Mouse (Mus musculus) G1E (cell line): ENCODE data around the gene Dlx3. TPM values are rescaled to one million over a fixed set of nuclear protein-coding genes. Genes with fewer than 3 reads are reported as not detected.

Experiments used
- ATAC-seq: 2 replicates; pipeline ENCODE4 v1.8.0; 2016; ENCODE audit warnings: mild to moderate bottlenecking; ENCODE audit not compliant: insufficient number of reproducible peaks, poor library complexity, low FRiP score, severe bottlenecking; ENCODE audit errors: extremely low read depth
- DNase-seq: peaks from one replicate; pipeline ENCODE4 v3.0.0; 2012; ENCODE audit warnings: low spot score
- H3K27me3 ChIP-seq: 2 replicates; pipeline ENCODE4 v1.6.1; 2012; ENCODE audit warnings: mild to moderate bottlenecking, low read length, inconsistent platforms; ENCODE audit not compliant: insufficient read depth
- H3K36me3 ChIP-seq: replicated peaks from 2 replicates; pipeline ENCODE3; 2012; ENCODE audit warnings: mild to moderate bottlenecking, inconsistent platforms
- H3K4me1 ChIP-seq: 2 replicates; pipeline ENCODE4 v1.6.1; 2012; ENCODE audit warnings: low read depth, low read length, inconsistent platforms, mixed read lengths; ENCODE audit not compliant: insufficient read depth
- H3K4me3 ChIP-seq: 2 replicates; pipeline ENCODE4 v1.5.1; 2012; ENCODE audit warnings: low read depth, mild to moderate bottlenecking, inconsistent platforms, low read length, moderate library complexity, mixed read lengths
- H3K9me3 ChIP-seq: replicated peaks from 2 replicates; pipeline ENCODE4 v1.6.1; 2012; ENCODE audit warnings: inconsistent platforms
- CTCF ChIP-seq: IDR thresholded peaks from 2 replicates; pipeline ENCODE4 v1.5.1; 2012; ENCODE audit warnings: low read depth, low read length, inconsistent platforms, mixed read lengths
- GATA1 ChIP-seq: IDR thresholded peaks from 2 replicates; pipeline ENCODE4 v1.6.1; 2012; ENCODE audit warnings: borderline replicate concordance, low read length, inconsistent platforms, mixed read lengths
- GATA2 ChIP-seq: IDR thresholded peaks from 2 replicates; pipeline ENCODE4 v1.6.1; 2012; ENCODE audit warnings: low read depth, low read length, inconsistent platforms, borderline replicate concordance
- POLR2AphosphoS5 ChIP-seq: IDR thresholded peaks from 2 replicates; pipeline ENCODE4 v1.6.1; 2012; ENCODE audit warnings: low read depth, low read length, inconsistent platforms; ENCODE audit not compliant: insufficient replicate concordance
- TAL1 ChIP-seq: conservative IDR thresholded peaks from 2 replicates; pipeline ENCODE4 v1.6.1; 2012; ENCODE audit warnings: low read depth, low read length, inconsistent platforms, mixed read lengths
- polyA plus RNA-seq: library from polyadenylated mRNA; stranded (reverse); fragments of >175 nt; gene quantifications from 2 replicates; pipeline ENCODE4 v1.2.3, GENCODE M21; 2012
- total RNA-seq, 2 experiments: library from RNA; stranded (forward) in 1 of 2; stranded (reverse) in 1 of 2; fragments of 200-1000 nt in 1 of 2; fragments of >200 nt in 1 of 2; fragmentation: Nextera tagmentation in 1 of 2; gene quantifications; 2 replicates each; pipeline ENCODE4 v1.2.3; 2014 to 2017

Gene Dlx3
- total and polyA plus RNA-seq, 3 experiments, result 0.11 TPM; not detected in 2

DNA sequence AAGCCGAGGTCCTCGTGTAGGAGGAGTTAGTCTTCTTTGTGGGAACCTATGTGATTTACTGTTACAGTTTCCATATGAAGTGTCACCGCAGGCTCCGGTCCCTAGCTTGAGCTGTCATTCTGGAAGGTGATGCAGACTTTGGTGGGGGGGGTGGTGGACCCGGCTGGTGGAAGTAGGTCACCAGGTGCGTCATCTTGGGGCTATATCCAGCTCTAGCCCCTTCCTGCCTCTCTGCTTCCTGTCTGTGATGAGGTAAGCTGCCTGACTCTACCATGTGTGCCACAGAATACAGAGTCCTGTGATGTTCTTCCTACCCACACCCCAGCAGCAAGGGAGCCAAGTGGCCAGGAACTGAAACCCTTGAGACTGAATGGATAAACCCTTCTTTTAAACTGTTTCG is 37.0 kb upstream of the Dlx3 start:
- H3K9me3 ChIP-seq, result no peaks in the 10 kb centered on the region
- TF ChIP-seq TAL1, result no peak
- DNase-seq (no peak), ATAC-seq (no peak)
- no peaks in the 10 kb centered on the region for H3K36me3 ChIP-seq
- H3K27me3 ChIP-seq, result peaks cover 20% of the 10 kb centered on the region
- H3K4me1 ChIP-seq, result no peaks in the 10 kb centered on the region
- H3K4me3 ChIP-seq, result no peak overlapping the region

DNA sequence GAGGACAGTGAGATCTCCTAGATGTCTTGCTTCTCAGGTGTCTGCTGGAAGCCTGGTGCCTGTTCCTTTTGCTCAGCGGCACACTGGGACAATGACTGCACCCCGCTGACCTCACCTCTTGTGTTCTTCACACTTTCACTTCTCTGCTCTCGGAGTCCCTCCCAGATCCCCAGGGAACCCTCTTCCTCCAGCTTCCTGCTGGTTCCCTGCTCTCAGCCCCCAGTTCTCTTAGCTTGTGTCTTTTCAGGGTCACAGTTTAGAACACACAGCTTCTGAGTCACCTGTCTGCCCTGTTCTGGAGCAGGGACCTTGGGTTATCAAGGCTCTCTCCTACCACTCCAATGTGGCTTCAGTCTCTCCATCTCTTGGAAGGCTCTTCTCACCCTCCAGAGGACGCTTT is 35.7 kb upstream of the Dlx3 start:
- DNase-seq (no peak), ATAC-seq (no peak)
- Histone ChIP-seq H3K4me1 (no peaks in the 10 kb centered on the region), H3K9me3 (no peaks in the 10 kb centered on the region), H3K4me3 (no peak overlapping the region), H3K36me3 (no peaks in the 10 kb centered on the region), H3K27me3 (peaks cover 23% of the 10 kb centered on the region)
- no peak for TF ChIP-seq POLR2AphosphoS5
- TF ChIP-seq GATA2, result no peak
- no peak for TF ChIP-seq TAL1
- no peak for TF ChIP-seq GATA1

DNA sequence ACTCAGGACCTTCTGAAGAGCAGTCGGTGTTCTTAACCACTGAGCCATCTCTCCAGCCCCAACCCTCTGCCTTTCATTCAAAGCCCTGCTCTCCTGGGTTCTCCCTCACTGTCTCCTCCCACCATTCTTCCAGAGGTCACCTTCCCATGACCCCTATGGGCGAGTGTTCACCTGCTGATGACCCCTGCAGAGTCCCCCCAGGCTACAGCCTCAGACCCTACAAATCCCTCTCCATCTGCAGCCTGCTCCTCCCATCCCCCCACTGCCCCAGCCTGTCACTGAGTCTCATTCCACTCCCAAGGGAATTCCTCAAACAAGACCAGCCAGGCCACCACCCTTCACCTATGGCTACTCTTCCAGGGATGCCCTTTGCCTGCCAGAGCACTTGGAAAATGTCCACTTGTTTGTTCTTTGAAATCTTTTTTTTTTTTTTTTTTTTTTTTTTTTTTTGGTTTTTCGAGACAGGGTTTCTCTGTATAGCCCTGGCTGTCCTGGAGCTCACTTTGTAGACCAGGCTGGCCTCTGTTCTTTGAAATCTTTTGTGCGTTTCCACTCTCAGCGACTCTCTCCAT is 35.0 kb upstream of the Dlx3 start:
- TF ChIP-seq GATA1 (no peak), TAL1 (no peak), CTCF (no peak)
- no peaks in the 10 kb centered on the region for H3K4me1 ChIP-seq
- H3K27me3 ChIP-seq, result peaks cover 20% of the 10 kb centered on the region

DNA sequence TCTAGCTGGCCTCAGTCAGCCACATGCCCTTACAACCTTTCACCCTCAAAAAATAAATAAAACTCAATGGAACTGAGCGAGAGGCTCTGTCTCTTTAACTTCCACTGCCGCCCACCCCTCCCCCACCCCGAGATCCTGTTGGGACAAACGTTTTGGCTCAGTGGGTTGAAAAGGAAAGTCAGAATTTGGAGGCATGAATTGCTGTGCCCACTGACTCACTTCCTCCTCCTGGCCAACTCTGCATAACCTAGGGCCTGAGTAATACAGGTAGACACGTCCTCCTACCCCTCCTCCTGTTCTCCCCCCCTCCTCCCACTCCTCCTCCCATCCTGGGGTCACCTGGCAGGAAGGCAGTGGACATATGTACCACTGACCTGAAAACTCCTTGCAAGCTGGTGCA is 34.2 kb upstream of the Dlx3 start:
- Histone ChIP-seq H3K4me1 (no peaks in the 10 kb centered on the region), H3K36me3 (no peaks in the 10 kb centered on the region), H3K27me3 (peaks cover 18% of the 10 kb centered on the region), H3K4me3 (no peak overlapping the region), H3K9me3 (no peaks in the 10 kb centered on the region)
- TF ChIP-seq TAL1 (no peak), GATA1 (no peak), CTCF (no peak), POLR2AphosphoS5 (no peak), GATA2 (no peak)
- ATAC-seq (no peak), DNase-seq (no peak)

More for the DNA sequence above, 35.0 kb upstream of the Dlx3 start:
- ATAC-seq (no peak), DNase-seq (no peak)
- Histone ChIP-seq H3K9me3 (no peaks in the 10 kb centered on the region), H3K36me3 (no peaks in the 10 kb centered on the region), H3K4me3 (no peak overlapping the region)

DNA sequence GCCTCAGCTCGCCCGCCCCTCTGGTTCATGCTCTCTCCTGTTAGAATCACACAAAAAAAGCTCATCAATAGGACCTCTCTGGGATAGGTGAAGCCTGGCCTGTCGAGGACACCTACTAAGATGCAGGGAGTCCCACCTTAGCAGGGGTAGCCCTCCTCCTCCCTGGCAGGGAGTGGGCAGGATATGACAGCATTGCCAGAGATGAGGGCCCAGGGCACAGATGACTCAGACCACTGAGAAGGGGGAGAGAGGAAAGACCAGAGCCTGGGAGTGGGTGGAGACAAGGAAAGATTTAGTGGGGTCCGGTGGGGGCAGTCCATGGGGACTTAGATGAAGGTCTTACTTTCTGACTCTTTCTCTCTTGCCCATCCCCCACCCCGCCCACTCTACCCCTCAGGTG is 33.7 kb upstream of the Dlx3 start:
- H3K36me3 ChIP-seq, result no peaks in the 10 kb centered on the region
- no peaks in the 10 kb centered on the region for H3K9me3 ChIP-seq
- no peak overlapping the region for H3K4me3 ChIP-seq
- DNase-seq (no peak), ATAC-seq (no peak)
- H3K27me3 ChIP-seq, result peaks cover 18% of the 10 kb centered on the region
- no peak for TF ChIP-seq CTCF
- TF ChIP-seq TAL1, result no peak
- no peak for TF ChIP-seq POLR2AphosphoS5
- no peak for TF ChIP-seq GATA1
- no peak for TF ChIP-seq GATA2
- no peaks in the 10 kb centered on the region for H3K4me1 ChIP-seq

DNA sequence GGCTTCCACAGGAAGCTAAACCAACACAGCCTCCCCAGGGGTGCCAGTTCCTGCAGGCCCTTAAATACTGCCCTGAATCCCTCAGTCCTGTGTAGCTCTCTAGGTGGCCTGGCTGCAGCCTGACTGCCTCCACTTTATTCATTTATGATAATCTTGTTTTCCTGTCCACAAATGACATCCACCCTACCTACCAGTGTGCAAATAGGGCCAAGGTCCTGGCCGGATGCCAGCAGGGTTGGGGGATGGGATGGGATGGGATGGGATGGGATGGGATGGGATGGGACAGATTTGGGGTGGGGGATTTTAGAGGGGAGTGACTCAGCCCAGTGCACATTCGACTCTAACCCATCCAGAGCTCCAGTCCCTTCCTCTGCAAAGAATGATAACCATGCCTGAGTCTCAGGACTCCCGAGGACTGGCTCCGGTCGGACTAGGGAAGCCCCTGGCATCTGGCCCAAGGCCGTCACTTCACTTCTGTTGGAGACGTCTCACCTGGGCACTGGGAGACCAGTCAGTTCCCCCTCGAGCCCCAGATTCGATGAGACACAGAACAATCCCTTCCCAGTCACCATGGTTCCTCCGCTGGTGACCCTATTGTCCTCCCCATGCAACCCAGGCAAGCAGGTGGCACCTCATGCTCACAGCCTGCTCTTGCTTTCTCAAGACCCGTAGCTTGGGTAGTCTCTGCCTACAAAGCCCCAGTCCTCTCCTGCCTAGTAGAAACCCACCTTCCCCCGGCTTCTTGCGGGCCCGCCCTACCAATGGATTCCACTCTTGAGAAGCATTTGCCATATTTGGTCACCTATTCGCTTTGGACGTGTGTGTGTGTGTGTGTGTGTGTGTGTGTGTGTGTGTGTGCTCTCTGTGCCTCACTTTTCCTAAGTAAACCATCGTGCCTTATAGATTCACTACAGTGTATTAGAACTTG is 32.4 kb upstream of the Dlx3 start:
- DNase-seq (no peak), ATAC-seq (no peak)
- no peaks in the 10 kb centered on the region for H3K9me3 ChIP-seq
- no peaks in the 10 kb centered on the region for H3K4me1 ChIP-seq
- no peaks in the 10 kb centered on the region for H3K36me3 ChIP-seq
- peaks cover 18% of the 10 kb centered on the region for H3K27me3 ChIP-seq
- no peak overlapping the region for H3K4me3 ChIP-seq
- TF ChIP-seq GATA2, result no peak
- TF ChIP-seq CTCF, result no peak
- no peak for TF ChIP-seq POLR2AphosphoS5

DNA sequence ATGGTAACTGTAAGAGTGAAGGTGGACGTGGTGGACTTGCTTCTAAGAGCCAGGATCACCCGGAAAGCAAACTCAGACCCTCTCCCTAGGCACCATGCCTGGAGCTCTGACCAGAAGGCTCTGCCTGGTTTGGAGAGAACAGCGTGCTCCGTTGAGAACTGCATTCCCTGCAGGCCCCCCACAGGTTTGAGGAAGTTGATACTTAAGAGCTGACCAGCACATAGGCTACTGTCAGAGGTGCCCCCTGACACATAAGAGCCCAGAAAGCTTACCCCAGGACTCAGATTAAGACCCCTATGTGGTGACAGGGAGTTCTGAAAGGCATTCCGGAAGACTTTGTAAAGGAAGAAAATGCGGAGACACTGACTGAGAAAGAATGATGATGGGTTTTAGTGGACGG is 31.6 kb upstream of the Dlx3 start:
- Histone ChIP-seq H3K4me1 (no peaks in the 10 kb centered on the region), H3K36me3 (no peaks in the 10 kb centered on the region), H3K9me3 (no peaks in the 10 kb centered on the region), H3K4me3 (no peak overlapping the region), H3K27me3 (peaks cover 18% of the 10 kb centered on the region)
- no peak for TF ChIP-seq GATA2
- TF ChIP-seq TAL1, result no peak
- TF ChIP-seq GATA1, result no peak
- no peak for TF ChIP-seq CTCF
- TF ChIP-seq POLR2AphosphoS5, result no peak
- DNase-seq (no peak), ATAC-seq (no peak)
